Comparison of ENCODE assay signal across 31 mouse cellular contexts in the genomic region with DNA sequence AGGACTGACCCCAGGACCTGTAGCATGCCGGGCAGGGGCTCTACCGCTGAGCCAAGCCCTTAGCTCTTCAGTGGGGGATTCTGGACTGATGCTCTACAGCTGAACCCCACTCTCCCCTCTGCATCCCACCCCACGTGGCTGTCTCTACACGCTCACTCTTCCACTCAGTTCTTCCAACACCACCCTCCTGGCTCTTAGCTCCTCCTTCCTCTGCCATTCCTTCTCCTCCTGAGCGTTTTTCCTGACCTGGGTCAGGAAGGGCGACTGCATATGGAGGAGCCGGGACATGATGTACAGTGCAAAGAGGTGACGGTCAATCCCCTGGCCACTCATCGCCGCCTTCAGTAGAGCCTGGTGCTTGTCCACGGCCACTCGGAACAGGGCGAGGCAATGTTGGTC. TPM values are rescaled to one million over a fixed set of nuclear protein-coding genes. Genes with fewer than 3 reads are reported as not detected.
"Had no signal": no experiment of that assay in that cellular context is flagged by ENCODE, and none has a peak within 500 bp of the region (broad histone marks: within the 10 kb centered on the region; RNA-seq: fewer than 3 reads in every experiment).

No protein-coding gene starts in this region.

- H3K9me3 ChIP-seq: heart, embryonic 10.5 days; heart, embryonic 12.5 days; hindbrain, embryonic 10.5 days; hindbrain, embryonic 12.5 days; intestine, embryonic 15.5 days; limb, embryonic 10.5 days; limb, embryonic 12.5 days; liver, embryonic 12.5 days had no signal

- ATAC-seq: hindbrain, embryonic 16.5 days; inflammation-experienced regulatory T-cells, adult 6 months; intestine, embryonic 15.5 days; intestine, postnatal 0 days; liver, embryonic 12.5 days had no signal

- H3K4me2 ChIP-seq: heart, embryonic 12.5 days; hindbrain, embryonic 12.5 days; hindbrain, embryonic 14.5 days; intestine, embryonic 15.5 days; limb, embryonic 12.5 days; liver, embryonic 12.5 days had no signal

- H3K36me3 ChIP-seq: intestine, embryonic 15.5 days; liver, embryonic 12.5 days had no signal

- H3K9ac ChIP-seq: heart, embryonic 12.5 days; hindbrain, embryonic 12.5 days; hindbrain, embryonic 14.5 days; intestine, embryonic 15.5 days; limb, embryonic 12.5 days; liver, embryonic 12.5 days had no signal

- H3K27me3 ChIP-seq: heart, embryonic 12.5 days; hindbrain, embryonic 12.5 days; intestine, embryonic 15.5 days; limb, embryonic 12.5 days had no signal

- DNase-seq: gastrocnemius, postnatal 10 days; heart, adult 2 months; heart, postnatal 10 days; heart, postnatal 4 days; kidney, adult 18-20 months; kidney, adult 8-10 months; kidney, postnatal 10 days; kidney, postnatal 25 days; kidney, postnatal 4 days; liver had no signal

- H3K27ac ChIP-seq: gastrocnemius, adult 2 months; heart, adult 2 months; heart, embryonic 10.5 days; hindbrain, embryonic 10.5 days; hindbrain, embryonic 12.5 days; hindbrain, embryonic 14.5 days; intestine, embryonic 15.5 days; layer of hippocampus, adult 2 months; left cerebral cortex, adult 2 months; limb, embryonic 10.5 days; limb, embryonic 12.5 days; liver, embryonic 12.5 days had no signal

- H3K4me3 ChIP-seq: gastrocnemius, adult 2 months; heart, adult 2 months; heart, embryonic 12.5 days; hindbrain, embryonic 10.5 days; hindbrain, embryonic 12.5 days; intestine, embryonic 15.5 days; layer of hippocampus, adult 2 months; left cerebral cortex, adult 2 months; limb, embryonic 10.5 days; limb, embryonic 12.5 days; liver, embryonic 12.5 days had no signal

- H3K4me1 ChIP-seq: heart, embryonic 12.5 days; hindbrain, embryonic 12.5 days; intestine, embryonic 15.5 days; limb, embryonic 12.5 days had no signal

RNA-seq across cellular contexts. Expression of gene Cpt1c, which starts 14.1 kb away (rescaled TPM):
- total RNA-seq: granulocyte monocyte progenitor cell, adult 5-6 weeks had no signal

RNA-seq across cellular contexts. Expression of gene Tsks, which starts 17.5 kb away (rescaled TPM):
- total RNA-seq: gastrocnemius, adult 2 months; gastrocnemius, postnatal 10 days; gastrocnemius, postnatal 25 days; gastrocnemius, postnatal 4 days; granulocyte monocyte progenitor cell, adult 5-6 weeks; heart, adult 2 months; heart, postnatal 10 days; heart, postnatal 25 days; heart, postnatal 4 days had no signal
- polyA plus RNA-seq: heart, embryonic 12.5 days; heart, embryonic 14.5 days; hindbrain, embryonic 12.5 days; hindbrain, embryonic 16.5 days; inflammation-experienced regulatory T-cells, adult 6 months; kidney, embryonic 14.5 days; liver, embryonic 12.5 days had no signal
